Mouse (Mus musculus) megakaryocyte, embryonic 14.5 days (primary cell): ENCODE data around the gene Anp32e.

Experiments used
- FLI1 ChIP-seq: IDR thresholded peaks from 2 replicates; pipeline ENCODE4 v1.6.1; 2012; ENCODE audit warnings: low read length, inconsistent platforms, mixed read lengths
- GATA1 ChIP-seq: IDR thresholded peaks from 3 replicates; pipeline ENCODE4 v1.6.1; 2012; ENCODE audit warnings: mixed read lengths, low read length, inconsistent platforms, borderline replicate concordance

DNA sequence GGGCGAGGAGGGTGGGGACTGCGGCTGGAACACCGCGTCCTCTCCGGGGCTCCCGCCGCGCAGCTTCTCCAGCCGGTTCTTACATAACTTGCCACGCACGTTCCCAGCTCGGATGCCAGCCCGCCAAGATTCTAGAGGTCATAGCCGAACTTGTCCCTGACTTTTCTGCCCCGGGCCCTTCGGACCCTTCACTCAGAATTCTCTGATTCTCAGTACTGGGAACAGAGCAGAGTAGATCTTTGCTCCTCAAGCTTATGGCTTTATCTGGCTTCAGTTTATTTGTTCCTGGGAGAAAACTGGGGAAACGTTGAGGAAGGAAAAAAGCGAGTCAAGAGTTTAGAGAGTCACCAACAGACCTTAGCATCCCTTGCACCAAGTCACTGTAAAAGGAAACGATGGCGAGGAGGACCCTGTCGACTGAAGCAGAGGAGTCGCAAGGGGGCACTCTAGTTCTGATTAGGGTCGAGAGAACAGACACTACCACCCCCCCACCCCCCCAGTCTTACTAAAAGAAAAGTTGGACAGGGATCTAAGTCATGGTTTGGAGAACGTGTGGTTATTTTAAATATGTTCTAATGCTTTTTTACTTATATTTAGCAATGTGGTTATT, 46.1 kb upstream of the Anp32e start:
- no peak for TF ChIP-seq FLI1
- TF ChIP-seq GATA1: no peak
